Mouse (Mus musculus) ES-E14 (cell line): ENCODE measurements at regions not wholly inside any gene's neighbourhood (a gene's known extent, or its start where the extent isn't known, plus 50 kb on each side); places are given as distances from the start of the nearest gene placed in this dataset.
"Not testable (repeated sequence)": the region's sequence is repeated elsewhere in the genome, so short reads cannot be mapped to it uniquely, and the experiment has no call there.

ENCODE experiments used
- DNase-seq: peaks from one replicate; pipeline ENCODE4 v3.0.0-alpha.2; 2013; ENCODE audit warnings: low read depth, low spot score
- H3K27ac ChIP-seq: 2 replicates; pipeline ENCODE4 v1.5.1; 2012; ENCODE audit warnings: low read depth, mild to moderate bottlenecking, low read length, moderate library complexity, mixed read lengths; ENCODE audit not compliant: poor library complexity, insufficient read depth, severe bottlenecking
- H3K36me3 ChIP-seq: 2 replicates; pipeline ENCODE4 v1.6.1; 2012; ENCODE audit warnings: mild to moderate bottlenecking, low read length, moderate library complexity, mixed read lengths; ENCODE audit not compliant: control insufficient read depth, poor library complexity, insufficient read depth, severe bottlenecking
- H3K4me1 ChIP-seq, 2 experiments: fragments of 150-350 bp in 1 of 2; sonication (generic) in 1 of 2; 2 replicates each; pipeline ENCODE4 v1.6.1; 2012; ENCODE audit warnings: low read length in 2 of 2, mild to moderate bottlenecking in 1 of 2, mixed read lengths in 1 of 2; ENCODE audit not compliant: control insufficient read depth in 2 of 2, insufficient read depth in 2 of 2, poor library complexity in 1 of 2
- H3K4me3 ChIP-seq, 2 experiments: fragments of 150-350 bp in 1 of 2; sonication (generic) in 1 of 2; 2 replicates each; pipeline ENCODE4 v1.5.1; 2012; ENCODE audit warnings: low read length in 2 of 2, low read depth in 1 of 2, mild to moderate bottlenecking in 1 of 2, mixed read lengths in 1 of 2; ENCODE audit not compliant: insufficient read depth in 1 of 2, poor library complexity in 1 of 2, severe bottlenecking in 1 of 2
- H3K9ac ChIP-seq: 2 replicates; pipeline ENCODE4 v1.6.1; 2012; ENCODE audit warnings: low read depth, mild to moderate bottlenecking, low read length, mixed read lengths; ENCODE audit not compliant: poor library complexity, insufficient read depth, severe bottlenecking
- H3K9me3 ChIP-seq: fragments of 150-350 bp; sonication (generic); 2 replicates; pipeline ENCODE4 v1.6.1; 2012; ENCODE audit warnings: low read depth, mild to moderate bottlenecking, low read length; ENCODE audit not compliant: control insufficient read depth, insufficient read depth
- CHD2 ChIP-seq: IDR thresholded peaks from 2 replicates; pipeline ENCODE4 v1.6.1; 2014; ENCODE audit warnings: mild to moderate bottlenecking, low read depth, low read length, inconsistent platforms
- HCFC1 ChIP-seq: IDR thresholded peaks from 2 replicates; pipeline ENCODE4 v1.6.1; 2012; ENCODE audit warnings: low read length, inconsistent platforms, borderline replicate concordance; ENCODE audit not compliant: insufficient read depth
- MAFK ChIP-seq: IDR thresholded peaks from 2 replicates; pipeline ENCODE4 v1.6.1; 2014; ENCODE audit warnings: mild to moderate bottlenecking, low read depth, low read length, inconsistent platforms; ENCODE audit not compliant: insufficient read depth
- ZC3H11A ChIP-seq: IDR thresholded peaks from 2 replicates; pipeline ENCODE4 v1.6.1; 2012; ENCODE audit warnings: low read depth, mild to moderate bottlenecking, inconsistent platforms, low read length, borderline replicate concordance
- ZNF384 ChIP-seq: IDR thresholded peaks from 2 replicates; pipeline ENCODE4 v1.6.1; 2012; ENCODE audit warnings: low read depth, low read length, inconsistent platforms
- in situ Hi-C, 2 experiments: fragments of 600-800 bp; cut with MboI; formaldehyde crosslinking; loops; one replicate each; pipeline ENCODE4 v1.15.1; 2025; ENCODE audit warnings: low sequenced_read_pairs in 2 of 2, inconsistent platforms in 1 of 2; ENCODE audit not compliant: unreplicated experiment in 2 of 2

GRCm38 (mm10) chr10:45873805-45874780 is 296.5 kb downstream of the Hace1 start:
- H3K4me3 ChIP-seq, result no peak overlapping the region
- no peak for DNase-seq
- in situ Hi-C loops, result no loop called here
- H3K36me3 ChIP-seq, result no peaks in the 10 kb centered on the region
- no peak overlapping the region for H3K9ac ChIP-seq
- H3K27ac ChIP-seq, result no peak overlapping the region
- no peaks in the 10 kb centered on the region for H3K4me1 ChIP-seq
- TF ChIP-seq ZNF384, result no peak
- no peak for TF ChIP-seq ZC3H11A
- no peak for TF ChIP-seq HCFC1
- TF ChIP-seq MAFK, result no peak
- no peak for TF ChIP-seq CHD2
- no peaks in the 10 kb centered on the region for H3K9me3 ChIP-seq

DNA sequence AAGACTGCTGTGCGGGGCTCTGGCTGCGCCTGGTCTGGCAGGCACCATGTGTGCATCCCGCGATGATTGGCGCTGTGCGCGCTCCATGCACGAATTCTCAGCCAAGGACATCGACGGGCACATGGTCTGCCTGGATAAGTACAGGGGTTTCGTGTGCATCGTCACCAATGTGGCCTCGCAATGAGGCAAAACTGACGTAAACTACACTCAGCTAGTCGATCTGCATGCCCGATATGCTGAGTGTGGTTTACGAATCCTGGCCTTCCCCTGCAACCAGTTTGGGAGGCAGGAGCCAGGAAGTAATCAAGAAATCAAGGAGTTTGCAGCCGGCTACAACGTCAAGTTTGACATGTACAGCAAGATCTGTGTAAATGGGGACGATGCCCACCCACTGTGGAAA is 297.7 kb downstream of the Hace1 start:
- H3K36me3 ChIP-seq, in situ Hi-C loops, H3K4me3 ChIP-seq, H3K9ac ChIP-seq, H3K4me1 ChIP-seq, DNase-seq, H3K27ac ChIP-seq, H3K9me3 ChIP-seq: not testable (repeated sequence)

- H3K9me3 ChIP-seq, result no peaks in the 10 kb centered on the region
- no peak overlapping the region for H3K9ac ChIP-seq
- DNase-seq, result no peak
- H3K4me3 ChIP-seq, result no peak overlapping the region
- in situ Hi-C loops, result no loop called here
- H3K27ac ChIP-seq, result no peak overlapping the region
- no peaks in the 10 kb centered on the region for H3K36me3 ChIP-seq
- H3K4me1 ChIP-seq, result no peaks in the 10 kb centered on the region
- TF ChIP-seq HCFC1, result no peak
These were observed 306.1 kb downstream of the Hace1 start for GRCm38 (mm10) chr10:45883745-45884144.

- no peaks in the 10 kb centered on the region for H3K36me3 ChIP-seq
- no peak for DNase-seq
- H3K4me1 ChIP-seq, result no peaks in the 10 kb centered on the region
- TF ChIP-seq ZNF384, result no peak
- TF ChIP-seq CHD2, result no peak
- no peak for TF ChIP-seq ZC3H11A
- no peak for TF ChIP-seq MAFK
- TF ChIP-seq HCFC1, result no peak
- H3K27ac ChIP-seq, result no peak overlapping the region
- H3K4me3 ChIP-seq, result no peak overlapping the region
- in situ Hi-C loops, result no loop called here
- H3K9ac ChIP-seq, result no peak overlapping the region
- no peaks in the 10 kb centered on the region for H3K9me3 ChIP-seq
These were observed 309.0 kb downstream of the Hace1 start for GRCm38 (mm10) chr10:45886636-45887035.

- Histone ChIP-seq H3K27ac (no peak overlapping the region), H3K36me3 (no peaks in the 10 kb centered on the region), H3K9ac (no peak overlapping the region), H3K4me3 (no peak overlapping the region), H3K4me1 (no peaks in the 10 kb centered on the region), H3K9me3 (no peaks in the 10 kb centered on the region)
- TF ChIP-seq ZC3H11A (no peak), HCFC1 (no peak), ZNF384 (no peak), CHD2 (no peak), MAFK (no peak)
- in situ Hi-C loops, result no loop called here
- no peak for DNase-seq
These were observed 311.2 kb downstream of the Hace1 start for GRCm38 (mm10) chr10:45888835-45889234.
